In the genomic region with DNA sequence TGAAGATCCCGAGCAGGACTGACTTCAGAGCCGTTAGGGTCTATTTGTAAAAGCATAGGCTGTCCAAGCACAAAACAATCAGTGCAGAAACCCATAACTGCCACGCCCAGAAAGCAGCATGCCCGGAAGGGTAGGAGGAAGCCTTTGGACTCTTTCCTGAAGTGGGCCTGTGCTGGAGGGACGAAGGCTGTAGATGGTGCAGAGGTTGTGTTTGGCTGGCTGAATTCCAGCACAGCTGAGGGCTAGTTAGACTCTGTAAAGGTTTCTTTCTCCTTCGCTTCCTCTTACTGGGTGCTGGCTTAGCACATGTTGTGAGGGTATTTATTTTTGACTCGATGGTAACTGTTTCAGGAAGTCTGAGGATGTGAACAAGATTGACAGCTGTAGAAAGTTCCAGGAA, we compare ENCODE assay signal across 10 mouse cellular contexts.
DNase-seq lines count a peak whose midpoint lies in the region; ATAC-seq and TF ChIP-seq lines count a peak whose summit lies in the region.
"Had no signal": no experiment of that assay in that cellular context is flagged by ENCODE, and none has a peak within 500 bp of the region (broad histone marks: within the 10 kb centered on the region; RNA-seq: fewer than 3 reads in every experiment).

No protein-coding gene starts in this region.

- no peak overlapping the region for H3K27ac ChIP-seq in forebrain, embryonic 15.5 days (replicated peaks)
- no peak overlapping the region for H3K27ac ChIP-seq in forebrain, embryonic 10.5 days
- H3K27ac ChIP-seq in kidney, embryonic 16.5 days (ENCODE audit: low read length), result peak overlapping the region; percentile 60; the same call in 1 of the 2 replicates
- peak overlapping the region; percentile 60 for H3K27ac ChIP-seq in stomach, embryonic 16.5 days (ENCODE audit: low read length)
- no peak overlapping the region for H3K27ac ChIP-seq in thymus, adult 2 months (ENCODE audit: control insufficient read depth, insufficient read depth, low read length)
- H3K27ac ChIP-seq: neural tube, embryonic 12.5 days had no signal

- H3K4me2 ChIP-seq in forebrain, embryonic 15.5 days (replicated peaks), result no peak overlapping the region
- 0 out of 2 replicates have a peak overlapping the region, but pooled peaks have one; percentile 6 for H3K4me2 ChIP-seq in kidney, embryonic 16.5 days (replicated peaks; ENCODE audit: low read depth, low read length)
- no peak overlapping the region for H3K4me2 ChIP-seq in stomach, embryonic 16.5 days (ENCODE audit: low read depth, low read length)
- H3K4me2 ChIP-seq: neural tube, embryonic 12.5 days had no signal

- no peak for DNase-seq in forebrain, embryonic 10.5 days (ENCODE audit: extremely low spot score, low spot score)
- DNase-seq in right cerebral cortex, postnatal 10 days (ENCODE audit: low spot score in 2 of 2), result peak; percentile 62 to 69
- no peak for DNase-seq in right cerebral cortex, postnatal 14 days
- DNase-seq in spleen, postnatal 4 days (ENCODE audit: low spot score in 2 of 2), result no peak
- no peak for DNase-seq in thymus, adult 2 months
- DNase-seq: adrenal gland, postnatal 14 days had no signal

- H3K27me3 ChIP-seq in forebrain, embryonic 15.5 days, result no peaks in the 10 kb centered on the region
- H3K27me3 ChIP-seq in forebrain, embryonic 10.5 days (ENCODE audit: poor library complexity, severe bottlenecking), result no peaks in the 10 kb centered on the region
- no peaks in the 10 kb centered on the region for H3K27me3 ChIP-seq in kidney, embryonic 16.5 days (ENCODE audit: insufficient read depth, low read length)
- no peaks in the 10 kb centered on the region for H3K27me3 ChIP-seq in stomach, embryonic 16.5 days (ENCODE audit: control insufficient read depth, insufficient read depth, low read length)
- no peaks in the 10 kb centered on the region for H3K27me3 ChIP-seq in thymus, adult 2 months (ENCODE audit: control insufficient read depth, insufficient read depth, low read length)
- H3K27me3 ChIP-seq: neural tube, embryonic 12.5 days had no signal

- TF ChIP-seq CTCF in thymus, adult 2 months (IDR thresholded peaks at IDR 0.05; ENCODE audit: borderline replicate concordance, control insufficient read depth, extremely low read depth, insufficient read depth, low read length, poor library complexity), result no peak

- no peak overlapping the region for H3K4me3 ChIP-seq in forebrain, embryonic 15.5 days
- H3K4me3 ChIP-seq in forebrain, embryonic 10.5 days, result no peak overlapping the region
- no peak overlapping the region for H3K4me3 ChIP-seq in kidney, embryonic 16.5 days (ENCODE audit: low read length)
- no peak overlapping the region for H3K4me3 ChIP-seq in stomach, embryonic 16.5 days (replicated peaks; ENCODE audit: low read length)
- H3K4me3 ChIP-seq in thymus, adult 2 months (ENCODE audit: control insufficient read depth, insufficient read depth, low read length), result no peak overlapping the region
- H3K4me3 ChIP-seq: neural tube, embryonic 12.5 days had no signal

- H3K36me3 ChIP-seq in forebrain, embryonic 15.5 days, result no peaks in the 10 kb centered on the region
- no peaks in the 10 kb centered on the region for H3K36me3 ChIP-seq in forebrain, embryonic 10.5 days (replicated peaks)
- H3K36me3 ChIP-seq in kidney, embryonic 16.5 days (ENCODE audit: insufficient read depth, low read length), result no peaks in the 10 kb centered on the region
- H3K36me3 ChIP-seq in stomach, embryonic 16.5 days (ENCODE audit: control insufficient read depth, insufficient read depth, low read length), result no peaks in the 10 kb centered on the region
- no peaks in the 10 kb centered on the region for H3K36me3 ChIP-seq in thymus, adult 2 months (ENCODE audit: control insufficient read depth, insufficient read depth, low read length)
- H3K36me3 ChIP-seq: neural tube, embryonic 12.5 days had no signal

- H3K9ac ChIP-seq in forebrain, embryonic 15.5 days (replicated peaks), result no peak overlapping the region
- no peak overlapping the region; the same call in 1 of the 2 replicates for H3K9ac ChIP-seq in kidney, embryonic 16.5 days (replicated peaks; ENCODE audit: low read length)
- H3K9ac ChIP-seq in stomach, embryonic 16.5 days (ENCODE audit: low read length), result no peak overlapping the region
- H3K9ac ChIP-seq: neural tube, embryonic 12.5 days had no signal

- 77% methylated on average over 7 of the region's 7 CpGs for WGBS in forebrain, embryonic 15.5 days
- WGBS in forebrain, embryonic 10.5 days, result 80% methylated on average over 7 of the region's 7 CpGs
- WGBS in kidney, embryonic 16.5 days, result 34% methylated on average over 7 of the region's 7 CpGs
- WGBS in stomach, embryonic 16.5 days, result 43% methylated on average over 7 of the region's 7 CpGs
- 17% methylated on average over 7 of the region's 7 CpGs for WGBS in thymus, adult 2 months

- ATAC-seq in forebrain, embryonic 15.5 days (replicated peaks), result 0 out of 2 replicates have a peak, but pooled peaks have one; percentile 29
- peak; percentile 46; the same call in 1 of the 2 replicates for ATAC-seq in kidney, embryonic 16.5 days (ENCODE audit: low FRiP score, low TSS enrichment)
- ATAC-seq in stomach, embryonic 16.5 days (ENCODE audit: insufficient read depth, low FRiP score), result peak; percentile 40; the same call in 1 of the 2 replicates

- H3K9me3 ChIP-seq in forebrain, embryonic 15.5 days, result 0 out of 2 replicates have a peak, but pooled peaks cover 4% of the 10 kb centered on the region
- peaks cover 8% of the 10 kb centered on the region; the same call in 1 of the 2 replicates for H3K9me3 ChIP-seq in forebrain, embryonic 10.5 days
- H3K9me3 ChIP-seq in kidney, embryonic 16.5 days (ENCODE audit: low read length), result no peaks in the 10 kb centered on the region
- H3K9me3 ChIP-seq in stomach, embryonic 16.5 days (replicated peaks; ENCODE audit: control insufficient read depth, low read length), result no peaks in the 10 kb centered on the region
- H3K9me3 ChIP-seq: neural tube, embryonic 12.5 days had no signal

- TF ChIP-seq POLR2A in thymus, adult 2 months (IDR thresholded peaks at IDR 0.05; ENCODE audit: control insufficient read depth, extremely low read depth, insufficient read depth, low read length, poor library complexity), result no peak

- no peaks in the 10 kb centered on the region for H3K4me1 ChIP-seq in forebrain, embryonic 15.5 days
- H3K4me1 ChIP-seq in forebrain, embryonic 10.5 days, result no peaks in the 10 kb centered on the region
- H3K4me1 ChIP-seq in kidney, embryonic 16.5 days (ENCODE audit: insufficient read depth, low read length), result peaks cover 11% of the 10 kb centered on the region; the same call in 1 of the 2 replicates
- peaks cover 11% of the 10 kb centered on the region; the same call in 1 of the 2 replicates for H3K4me1 ChIP-seq in stomach, embryonic 16.5 days (ENCODE audit: control insufficient read depth, insufficient read depth, low read length)
- peaks cover 6% of the 10 kb centered on the region for H3K4me1 ChIP-seq in thymus, adult 2 months (replicated peaks; ENCODE audit: control insufficient read depth, insufficient read depth, low read length)
- H3K4me1 ChIP-seq: neural tube, embryonic 12.5 days had no signal

Comparison
In these comparisons a context has a peak if more than half of its experiments do, and no peak if none do; other contexts are left out.
1. DNase-seq: peak in right cerebral cortex, postnatal 10 days (2 of 2); none in forebrain, embryonic 10.5 days (single experiment), right cerebral cortex, postnatal 14 days (single experiment), spleen, postnatal 4 days (0 of 2) and thymus, adult 2 months (single experiment).
2. H3K27ac ChIP-seq: peak in kidney, embryonic 16.5 days (single experiment) and stomach, embryonic 16.5 days (single experiment); none in forebrain, embryonic 15.5 days (single experiment), forebrain, embryonic 10.5 days (single experiment) and thymus, adult 2 months (single experiment).
3. Peak in every context shown above with its lines, with median percentiles within 50 percentile points of each other: ATAC-seq.